Mouse (Mus musculus) activated CD4-positive, CD25-positive, alpha-beta regulatory T cell, adult 9 weeks (primary cell): ENCODE data around the gene Ddx49. TPM values are rescaled to one million over a fixed set of nuclear protein-coding genes. Genes with fewer than 3 reads are reported as not detected.

Experiments used
- polyA plus RNA-seq: library from polyadenylated mRNA; unstranded; fragments of 100-300 nt; shearing (Covaris generic); gene quantifications from one replicate; pipeline ENCODE4 v1.2.1, GENCODE M21; 2017

Gene Ddx49
- 52.9 TPM for polyA plus RNA-seq

GRCm38 (mm10) chr8:70302358-70302890, at the start of gene Ddx49, which contains the start of gene Cope:
Ddx49 (minus strand) TSS chr8:70302489.
Cope (plus strand) TSS chr8:70302518.

DNA sequence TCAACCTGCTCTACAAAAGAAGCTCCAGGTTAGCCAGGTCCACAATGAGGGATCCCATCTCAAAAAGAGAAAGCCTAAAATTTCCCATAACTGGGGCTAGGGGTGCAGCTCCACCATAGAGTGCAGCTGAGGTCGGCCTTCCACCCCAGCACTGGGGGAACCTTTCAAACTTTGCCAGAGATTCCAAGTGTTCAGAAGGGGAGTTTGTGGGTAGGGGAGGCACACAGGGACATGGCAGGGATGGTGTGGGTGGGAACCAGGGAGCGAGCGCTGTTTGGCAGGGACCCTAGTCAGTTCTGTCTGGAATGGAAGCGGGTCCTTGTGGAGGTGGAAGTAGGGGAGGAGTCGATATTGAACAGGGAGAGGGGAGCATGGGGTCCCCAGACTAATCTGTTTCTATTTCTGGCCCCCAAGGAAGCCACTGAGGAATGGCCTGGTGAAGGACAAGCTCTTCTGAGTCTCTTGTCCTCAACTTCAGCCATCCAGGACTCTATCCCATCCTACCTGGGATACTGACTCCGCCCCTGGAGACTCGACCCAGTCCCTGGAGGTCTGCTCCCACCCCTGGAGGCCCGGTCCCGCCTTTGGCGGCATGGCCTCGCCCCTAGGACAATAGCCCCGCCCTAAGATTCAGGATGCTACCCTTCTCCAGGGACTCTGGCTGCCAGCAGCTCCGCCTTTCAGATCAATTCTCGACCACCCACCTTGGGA, 27.0 kb upstream of the Ddx49 start, which contains the start of gene Gdf1:
Gene Gdf1, plus strand, starts transcription at position 694 of the 711 bp plus-strand sequence.

DNA sequence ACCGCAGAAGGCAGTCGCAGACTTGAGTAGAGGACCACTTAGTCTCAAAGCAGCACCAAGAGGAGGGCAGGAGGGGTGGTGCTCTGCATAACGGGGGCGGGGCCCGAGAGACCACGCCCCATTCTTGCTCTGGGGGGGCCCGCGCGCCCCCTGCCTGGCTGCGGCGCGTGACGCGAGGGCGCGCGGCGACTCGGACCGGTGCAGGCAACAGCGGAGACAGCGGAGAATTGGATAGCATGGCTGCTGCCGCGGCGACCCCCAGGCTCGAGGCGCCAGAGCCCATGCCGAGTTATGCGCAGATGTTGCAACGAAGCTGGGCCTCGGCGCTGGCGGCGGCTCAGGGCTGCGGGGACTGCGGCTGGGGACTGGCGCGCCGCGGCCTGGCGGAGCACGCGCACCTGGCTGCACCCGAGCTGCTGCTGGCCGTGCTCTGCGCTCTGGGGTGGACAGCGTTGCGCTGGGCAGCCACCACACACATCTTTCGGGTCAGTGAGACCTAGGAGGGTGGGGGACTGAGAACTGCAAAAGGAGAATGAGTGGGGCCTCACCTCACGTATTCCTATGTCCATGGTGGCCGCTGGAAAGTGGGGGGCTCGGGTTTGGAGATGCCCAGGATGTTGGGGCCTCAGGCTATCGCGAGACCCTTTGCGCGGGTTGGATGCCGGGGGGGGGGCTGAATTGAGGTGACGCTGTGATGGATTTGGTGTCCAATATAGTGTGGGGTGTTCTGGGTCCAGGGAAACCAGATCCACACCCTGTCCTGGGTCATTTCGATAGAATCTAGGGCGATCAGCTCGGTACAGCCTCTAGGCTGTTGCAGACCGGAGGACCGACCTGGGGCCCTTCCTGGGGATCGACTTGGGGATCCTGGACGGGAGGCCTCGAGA, 13.6 kb upstream of the Ddx49 start, which contains the start of gene Cers1:
Gene Cers1, plus strand, starts transcription at position 152 of the 887 bp plus-strand sequence.

DNA sequence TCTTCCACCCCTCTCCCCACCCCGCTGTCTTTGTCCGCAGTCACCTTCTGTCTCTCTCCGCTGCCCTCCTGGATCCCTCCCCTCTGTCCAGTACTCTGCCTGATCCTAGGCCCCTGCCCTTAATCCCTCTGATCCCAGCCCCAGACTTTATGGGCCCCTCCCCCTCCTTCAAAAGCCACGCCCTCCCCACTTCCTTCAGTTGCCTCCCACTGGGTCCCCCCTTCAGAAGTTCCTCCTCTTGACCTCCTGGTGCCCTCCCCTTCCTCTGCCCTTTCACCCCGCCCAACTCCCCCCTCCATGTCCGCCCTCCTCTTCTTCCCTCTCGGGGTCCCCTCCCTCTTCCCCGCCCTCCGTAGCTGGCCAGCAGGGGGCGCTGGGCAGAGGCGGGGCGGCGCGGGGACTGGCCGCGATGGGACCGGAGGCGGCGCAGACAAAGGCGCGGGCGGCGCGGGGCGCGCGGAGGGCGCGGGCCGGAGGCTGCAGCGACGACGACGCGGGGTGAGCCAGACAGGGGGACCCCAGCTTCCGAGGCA, 19.6 kb downstream of the Ddx49 start, which contains the start of gene Homer3:
Gene Homer3, plus strand, starts transcription at position 225 of the 533 bp plus-strand sequence.

Other genes with a start within 250 kb of the Ddx49 start
- 1.3 TPM for gene Tm6sf2, start 229.6 kb downstream of the Ddx49 start, polyA plus RNA-seq
- gene Hapln4, start 219.0 kb downstream of the Ddx49 start, polyA plus RNA-seq: not detected
- gene Ncan, start 181.6 kb downstream of the Ddx49 start, polyA plus RNA-seq: not detected
- 54.8 TPM for gene Nr2c2ap, start 171.2 kb downstream of the Ddx49 start, polyA plus RNA-seq
- gene Rfxank, start 163.3 kb downstream of the Ddx49 start, polyA plus RNA-seq: 41.2 TPM
- gene Borcs8, start 163.0 kb downstream of the Ddx49 start, polyA plus RNA-seq: 97.8 TPM
- 2.6 TPM for gene Mef2b, start 162.8 kb downstream of the Ddx49 start, polyA plus RNA-seq
- gene Tmem161a, start 130.1 kb downstream of the Ddx49 start, polyA plus RNA-seq: 55.6 TPM
- 13.1 TPM for gene Slc25a42, start 90.2 kb downstream of the Ddx49 start, polyA plus RNA-seq
- 34.8 TPM for gene Sugp2, start 68.3 kb downstream of the Ddx49 start, polyA plus RNA-seq
- gene Armc6, start 68.0 kb downstream of the Ddx49 start, polyA plus RNA-seq: 17.8 TPM
- gene Homer3, start 19.7 kb downstream of the Ddx49 start, polyA plus RNA-seq: 0.27 TPM
- 354 TPM for gene Cope, start within 50 bp of the Ddx49 start, polyA plus RNA-seq
- gene Cers1, start 13.3 kb upstream of the Ddx49 start, polyA plus RNA-seq: not detected
- gene Gdf1, start 27.3 kb upstream of the Ddx49 start, polyA plus RNA-seq: 0.28 TPM
- gene Upf1, start 50.8 kb upstream of the Ddx49 start, polyA plus RNA-seq: 4.7 TPM
- gene Comp, start 71.1 kb upstream of the Ddx49 start, polyA plus RNA-seq: 0.20 TPM
- 14.5 TPM for gene Crtc1, start 137.1 kb upstream of the Ddx49 start, polyA plus RNA-seq
- gene Klhl26, start 174.5 kb upstream of the Ddx49 start, polyA plus RNA-seq: 15.2 TPM
- gene Tmem59l, start 184.9 kb upstream of the Ddx49 start, polyA plus RNA-seq: not detected
- gene Crlf1, start 190.7 kb upstream of the Ddx49 start, polyA plus RNA-seq: not detected
- gene Rex1bd, start 204.3 kb upstream of the Ddx49 start, polyA plus RNA-seq: 105 TPM
- 1,261 TPM for gene Uba52, start 208.3 kb upstream of the Ddx49 start, polyA plus RNA-seq
- gene Fkbp8, start 225.2 kb upstream of the Ddx49 start, polyA plus RNA-seq: 429 TPM
- gene Kxd1, start 225.5 kb upstream of the Ddx49 start, polyA plus RNA-seq: 94.0 TPM
- 41.2 TPM for gene Ell, start 237.0 kb upstream of the Ddx49 start, polyA plus RNA-seq